Mouse (Mus musculus) liver, embryonic 15.5 days (tissue): ENCODE data around the gene Dync2h1. TPM values are rescaled to one million over a fixed set of nuclear protein-coding genes. Genes with fewer than 3 reads are reported as not detected.
A peak's percentile ranks its signal among the peaks of the same experiment; 100 is the strongest.
"Not testable (repeated sequence)": the region's sequence is repeated elsewhere in the genome, so short reads cannot be mapped to it uniquely, and the experiment has no call there.

Source experiments
- ATAC-seq: fragments of 200-750 bp; cut with Nextera tagmentation; 2 replicates; pipeline ENCODE4 v1.8.0; 2017; ENCODE audit warnings: moderate number of reproducible peaks, mild to moderate bottlenecking, moderate library complexity; ENCODE audit not compliant: insufficient read depth
- H3K27ac ChIP-seq: fragments of 300-500 bp; sonication (generic); replicated peaks from 2 replicates; pipeline ENCODE4 v1.5.1; 2015; ENCODE audit warnings: mild to moderate bottlenecking, inconsistent platforms
- H3K27me3 ChIP-seq: fragments of 300-500 bp; sonication (generic); 2 replicates; pipeline ENCODE4 v1.6.1; 2015; ENCODE audit warnings: mild to moderate bottlenecking, inconsistent platforms
- H3K36me3 ChIP-seq: fragments of 300-500 bp; sonication (generic); replicated peaks from 2 replicates; pipeline ENCODE4 v1.6.1; 2015; ENCODE audit warnings: moderate library complexity, mild to moderate bottlenecking, inconsistent platforms
- H3K4me1 ChIP-seq: fragments of 300-500 bp; sonication (generic); replicated peaks from 2 replicates; pipeline ENCODE4 v1.6.1; 2015; ENCODE audit warnings: inconsistent platforms
- H3K4me2 ChIP-seq: fragments of 300-500 bp; sonication (generic); 2 replicates; pipeline ENCODE4 v1.6.1; 2015; ENCODE audit warnings: moderate library complexity, mild to moderate bottlenecking, inconsistent platforms
- H3K4me3 ChIP-seq: fragments of 300-500 bp; sonication (generic); replicated peaks from 2 replicates; pipeline ENCODE4 v1.5.1; 2015; ENCODE audit warnings: mild to moderate bottlenecking, inconsistent platforms
- H3K9ac ChIP-seq: fragments of 300-500 bp; sonication (generic); 2 replicates; pipeline ENCODE4 v1.6.1; 2015; ENCODE audit warnings: moderate library complexity, mild to moderate bottlenecking, inconsistent platforms
- H3K9me3 ChIP-seq: fragments of 300-500 bp; sonication (generic); replicated peaks from 2 replicates; pipeline ENCODE4 v1.6.1; 2016; ENCODE audit warnings: inconsistent platforms
- WGBS: fragments of 180-500 bp; shearing (Covaris S2); methylation state at CpG from one replicate; pipeline ENCODE4 v1.1.7; 2015; ENCODE audit warnings: mixed read lengths; ENCODE audit not compliant: insufficient replicate concordance; 5-methylcytosine and 5-hydroxymethylcytosine counted together
- polyA plus RNA-seq: library from polyadenylated mRNA; unstranded; fragments of >200 nt; fragmentation: Nextera tagmentation; extraction: Ambion mirVana; gene quantifications from 2 replicates; pipeline ENCODE4 v1.2.1, GENCODE M21; 2015

Gene Dync2h1
- polyA plus RNA-seq, 1 experiment from 2014 or later, result 1.7 TPM

GRCm38 (mm10) chr9:6910537-6910936, 273.7 kb downstream of the Dync2h1 start:
- H3K27me3 ChIP-seq, H3K9me3 ChIP-seq, H3K9ac ChIP-seq, H3K36me3 ChIP-seq, H3K4me3 ChIP-seq, ATAC-seq, H3K27ac ChIP-seq, H3K4me1 ChIP-seq: not testable (repeated sequence)
- WGBS, result 24% methylated on average over 4 of the region's 4 CpGs
- peak overlapping the region; percentile 13; the same call in 1 of the 2 replicates for H3K4me2 ChIP-seq

GRCm38 (mm10) chr9:6901620-6902019, 282.6 kb downstream of the Dync2h1 start:
- Histone ChIP-seq H3K4me1 (no peaks in the 10 kb centered on the region), H3K27me3 (no peaks in the 10 kb centered on the region), H3K4me3 (no peak overlapping the region), H3K9ac (no peak overlapping the region), H3K4me2 (no peak overlapping the region), H3K9me3 (no peaks in the 10 kb centered on the region), H3K36me3 (no peaks in the 10 kb centered on the region), H3K27ac (no peak overlapping the region)
- no peak for ATAC-seq
- 58% methylated on average over 1 of the region's 1 CpGs for WGBS

GRCm38 (mm10) chr9:6891331-6891730, 292.9 kb downstream of the Dync2h1 start:
- Histone ChIP-seq H3K4me3 (no peak overlapping the region), H3K4me2 (no peak overlapping the region), H3K36me3 (no peaks in the 10 kb centered on the region), H3K4me1 (no peaks in the 10 kb centered on the region), H3K27me3 (no peaks in the 10 kb centered on the region), H3K9ac (no peak overlapping the region), H3K9me3 (no peaks in the 10 kb centered on the region), H3K27ac (no peak overlapping the region)
- ATAC-seq, result no peak

- Histone ChIP-seq H3K27ac (no peak overlapping the region), H3K4me3 (no peak overlapping the region), H3K4me2 (no peak overlapping the region), H3K27me3 (no peaks in the 10 kb centered on the region), H3K9ac (no peak overlapping the region), H3K36me3 (no peaks in the 10 kb centered on the region), H3K4me1 (no peaks in the 10 kb centered on the region), H3K9me3 (no peaks in the 10 kb centered on the region)
- no peak for ATAC-seq
- 47% methylated on average over 1 of the region's 1 CpGs for WGBS
Observed at GRCm38 (mm10) chr9:6881187-6881984, 302.9 kb downstream of the Dync2h1 start.

Other genes with a start within 250 kb of the Dync2h1 start
- 50.5 and 52.4 TPM in 2 replicates for gene Dcun1d5, start 74 bp upstream of the Dync2h1 start, polyA plus RNA-seq
- gene Mmp13, start 88.1 kb upstream of the Dync2h1 start, polyA plus RNA-seq, result 0.09 and 0.12 TPM in 2 replicates
- not detected in 2 replicates for gene Mmp12, start 159.9 kb upstream of the Dync2h1 start, polyA plus RNA-seq
- not detected in 2 replicates for gene Mmp1b, start 203.6 kb upstream of the Dync2h1 start, polyA plus RNA-seq